Mouse (Mus musculus): ENCODE measurements at regions not wholly inside any gene's neighbourhood (a gene's known extent, or its start where the extent isn't known, plus 50 kb on each side); places are given as distances from the start of the nearest gene placed in this dataset.
A peak's percentile ranks its signal among the peaks of the same experiment; 100 is the strongest.
"Not testable (repeated sequence)": the region's sequence is repeated elsewhere in the genome, so short reads cannot be mapped to it uniquely, and the experiment has no call there.

DNA sequence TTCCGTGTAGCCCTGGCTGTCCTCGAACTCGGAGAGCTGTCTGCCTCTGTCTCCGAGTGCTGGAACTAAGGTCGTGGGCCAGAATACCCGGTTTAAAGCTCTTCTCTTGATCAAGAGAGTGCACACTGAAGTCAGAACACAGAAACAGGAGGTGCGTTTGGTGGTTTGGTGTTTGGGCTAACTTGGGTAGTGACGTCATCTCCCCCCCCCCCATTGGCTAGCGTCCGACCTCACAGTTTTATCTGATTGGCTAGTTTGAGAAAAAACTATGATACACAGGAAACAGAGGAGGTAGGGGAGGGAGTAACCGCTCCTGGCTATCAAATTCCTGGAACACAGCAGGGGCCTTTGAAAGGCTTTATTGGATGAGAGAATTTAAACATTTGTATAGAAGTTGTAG, 60.2 kb upstream of the Pim1 start:
- intact Hi-C loops (cut with DNase I): no loop called here
- no peak for DNase-seq (ENCODE audit: low spot score in 2 of 2)

DNA sequence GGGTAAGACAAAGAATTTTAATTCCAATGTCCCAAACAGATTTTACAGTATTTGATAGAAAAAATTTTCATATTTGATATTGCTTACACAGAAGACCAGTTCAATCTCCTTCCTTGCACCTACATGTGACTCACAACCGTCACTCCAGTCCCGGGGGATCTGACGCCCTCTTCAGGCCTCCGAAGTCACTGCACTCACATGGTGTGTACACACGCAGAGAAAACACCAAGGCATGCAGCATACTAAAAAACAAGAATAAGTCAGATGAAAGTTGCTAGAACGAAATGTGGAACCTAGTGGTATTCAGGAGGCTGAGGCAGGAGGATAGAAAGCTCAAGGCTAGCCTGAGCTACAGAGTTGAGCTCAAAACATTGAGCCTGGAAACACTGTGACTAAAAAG, 59.7 kb upstream of the Pim1 start:
- no peak for DNase-seq (ENCODE audit: low spot score in 2 of 2)
- intact Hi-C loops (cut with DNase I): no loop called here

GRCm38 (mm10) chr17:29431553-29432297, 58.8 kb upstream of the Pim1 start:
- no peak for DNase-seq (ENCODE audit: low spot score in 2 of 2)
- intact Hi-C loops (cut with DNase I): no loop called here

- no peak for DNase-seq (ENCODE audit: low spot score in 2 of 2)
- intact Hi-C loops (cut with DNase I): no loop called here
These were observed 57.9 kb upstream of the Pim1 start for GRCm38 (mm10) chr17:29432666-29433065.

- DNase-seq (ENCODE audit: low spot score in 2 of 2): no peak
- intact Hi-C loops (cut with DNase I): no loop called here
These were observed 57.2 kb upstream of the Pim1 start for GRCm38 (mm10) chr17:29433370-29433769.

- no peak for DNase-seq (ENCODE audit: low spot score in 2 of 2)
- intact Hi-C loops (cut with DNase I): no loop called here
These were observed 56.2 kb upstream of the Pim1 start for GRCm38 (mm10) chr17:29434074-29434944.

DNA sequence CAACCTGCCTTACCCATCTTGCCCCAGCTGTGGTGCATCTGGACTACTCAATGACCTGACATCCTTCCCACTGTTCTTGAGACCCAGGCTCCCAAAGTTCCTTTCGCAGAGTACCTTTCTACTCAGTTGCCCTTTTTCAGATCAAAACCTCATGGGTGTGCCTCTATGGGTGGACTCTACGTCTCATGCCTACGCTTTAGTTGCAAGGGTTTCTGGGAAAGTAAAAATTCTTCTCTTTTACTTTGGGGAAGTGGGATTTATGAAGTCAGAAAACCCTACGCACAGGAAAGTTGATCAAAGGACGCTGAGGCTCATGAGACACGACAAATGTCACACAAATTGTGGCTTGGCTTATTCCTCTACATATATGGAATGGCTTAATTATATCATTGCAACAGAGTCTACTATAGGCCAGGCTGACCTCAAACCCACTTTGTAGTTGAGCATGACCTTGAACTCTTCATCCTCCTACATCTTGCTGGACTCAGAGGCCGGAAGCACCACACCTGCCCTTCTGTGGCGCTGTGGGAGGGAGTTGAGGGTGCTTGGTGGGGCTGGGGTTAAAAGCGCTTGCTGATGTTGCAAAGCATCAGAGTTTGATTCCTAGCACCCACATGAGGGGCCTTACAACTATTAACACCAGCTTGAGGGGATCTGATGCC, 55.1 kb upstream of the Pim1 start:
- DNase-seq (ENCODE audit: low spot score in 2 of 2): no peak
- intact Hi-C loops (cut with DNase I): loop anchor here (5.0 kb wide), 1 partner anchor 57 kb away; the partner anchor contains the start of gene Pim1

GRCm38 (mm10) chr17:29436484-29436870, 54.1 kb upstream of the Pim1 start:
- intact Hi-C loops (cut with DNase I): loop anchor here (5.0 kb wide), 1 partner anchor 56 kb away; the partner anchor contains the start of gene Pim1
- not testable (repeated sequence) for DNase-seq (ENCODE audit: low spot score in 2 of 2)

DNA sequence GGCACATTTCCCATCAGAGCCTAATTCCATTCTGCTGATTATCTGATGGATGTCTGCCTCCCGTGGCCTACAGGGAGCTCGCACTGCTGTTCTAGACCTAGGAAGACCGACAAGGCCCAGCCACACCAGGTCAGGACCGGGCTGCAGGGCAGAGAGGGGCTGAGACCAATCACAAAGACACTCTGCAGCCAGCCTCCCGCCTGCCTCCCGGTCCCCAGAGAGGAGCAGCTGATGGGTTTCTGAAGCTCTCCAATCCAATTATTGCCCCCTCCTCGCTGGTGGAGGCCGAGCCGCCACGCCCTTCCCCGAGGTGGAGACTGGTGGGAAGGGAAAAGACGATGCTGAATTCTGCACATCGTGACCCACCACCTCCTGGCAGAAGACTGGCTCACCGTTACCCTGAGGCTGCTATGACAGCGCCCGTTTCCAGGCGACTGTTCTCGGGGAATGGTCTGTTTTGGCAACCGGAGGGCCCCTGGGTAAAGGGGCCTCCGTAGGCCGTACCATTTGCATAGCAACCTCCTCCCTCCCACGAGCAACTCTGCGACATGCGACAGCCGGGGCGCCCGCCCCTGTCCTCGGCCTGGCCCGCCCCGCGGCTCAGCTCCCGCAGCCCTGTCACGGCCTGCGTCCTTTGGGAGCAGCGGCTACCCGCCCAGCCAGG, 53.5 kb upstream of the Pim1 start:
- intact Hi-C loops (cut with DNase I): loop anchor here (5.0 kb wide), 1 partner anchor 55 kb away; the partner anchor contains the start of gene Pim1
- DNase-seq (ENCODE audit: low spot score in 2 of 2): peak; percentile 65 to 84

DNA sequence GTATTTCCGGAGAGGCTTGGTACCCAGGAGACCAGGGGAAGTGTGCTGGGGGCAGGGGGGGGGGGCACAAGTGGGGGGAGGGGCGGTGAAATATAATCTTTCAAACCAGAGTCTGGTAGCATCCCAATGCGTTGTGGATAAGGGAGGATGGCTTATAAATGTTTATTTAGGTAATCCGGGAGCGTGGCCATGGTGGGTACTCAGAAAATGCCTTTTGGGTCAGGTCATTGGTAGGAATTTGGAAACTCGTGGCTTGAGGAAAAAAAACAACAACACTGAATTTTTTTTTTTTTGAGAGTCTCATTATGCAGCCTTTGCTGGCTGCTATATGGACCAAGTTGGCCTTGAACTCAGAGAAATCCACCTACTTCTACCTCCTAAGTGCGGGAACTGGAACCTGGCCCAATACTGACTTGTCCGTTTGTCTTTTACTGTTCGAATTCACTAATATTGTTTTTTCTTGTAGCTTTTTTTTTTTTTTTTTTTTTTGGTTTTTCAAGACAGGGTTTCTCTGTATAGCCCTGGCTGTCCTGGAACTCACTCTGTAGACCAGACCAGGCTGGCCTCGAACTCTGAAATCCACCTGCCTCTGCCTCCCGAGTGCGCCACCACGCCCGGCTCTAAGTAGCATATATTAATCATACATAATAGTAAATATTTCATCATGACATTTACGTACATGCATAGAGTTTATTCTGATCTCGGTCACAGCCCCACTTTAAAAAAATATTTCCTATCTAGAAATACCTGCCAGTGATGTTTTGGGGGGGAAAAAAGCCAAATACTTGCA, 52.8 kb upstream of the Pim1 start:
- intact Hi-C loops (cut with DNase I): loop anchor here (5.0 kb wide), 1 partner anchor 55 kb away; the partner anchor contains the start of gene Pim1
- no peak for DNase-seq (ENCODE audit: low spot score in 2 of 2)

- no peak for DNase-seq (ENCODE audit: low spot score in 2 of 2)
- intact Hi-C loops (cut with DNase I): loop anchor here (5.0 kb wide), 1 partner anchor 54 kb away; the partner anchor contains the start of gene Pim1
These were observed 52.0 kb upstream of the Pim1 start for GRCm38 (mm10) chr17:29438347-29439235.

GRCm38 (mm10) chr17:29439992-29440391, 50.6 kb upstream of the Pim1 start:
- intact Hi-C loops (cut with DNase I): loop anchor here (5.0 kb wide), 1 partner anchor 52 kb away; the partner anchor contains the start of gene Pim1
- DNase-seq (ENCODE audit: low spot score in 2 of 2): no peak

DNA sequence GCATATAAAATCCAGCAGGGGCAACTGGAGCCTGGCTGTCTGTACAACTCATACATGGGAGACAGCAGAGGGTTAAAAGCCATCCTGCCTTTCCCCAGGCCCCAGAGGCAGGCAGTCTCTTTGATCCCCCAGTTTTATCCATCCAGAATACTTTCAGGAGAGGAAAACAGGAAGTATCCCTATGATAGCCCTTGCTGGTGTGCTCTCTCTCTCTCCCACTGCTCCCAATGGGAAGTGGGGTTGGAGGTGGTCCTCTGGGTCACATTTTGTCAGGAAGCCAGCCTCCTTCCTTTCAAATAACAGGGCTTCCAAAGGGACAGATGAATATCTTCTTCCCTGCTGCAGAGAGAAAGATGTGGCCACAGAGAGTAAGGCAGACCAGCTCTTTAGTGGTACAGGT, 50.1 kb upstream of the Pim1 start:
- no peak for DNase-seq (ENCODE audit: low spot score in 2 of 2)

More for the DNA sequence above, 50.1 kb upstream of the Pim1 start:
- intact Hi-C loops (cut with DNase I): no loop called here
